Mouse (Mus musculus): ENCODE data around the gene Cyp4f17.
"Not testable (repeated sequence)": the region's sequence is repeated elsewhere in the genome, so short reads cannot be mapped to it uniquely, and the experiment has no call there.

GRCm38 (mm10) chr17:32526341-32526740 lies 20.5 kb downstream of the Cyp4f17 start:
- TF ChIP-seq CTCF, EP300 (IDR thresholded peaks at IDR 0.05): not testable (repeated sequence)

Measured in lung, postnatal 0 days (tissue).